Mouse (Mus musculus) stomach, postnatal 0 days (tissue): ENCODE measurements at regions not wholly inside any gene's neighbourhood (a gene's known extent, or its start where the extent isn't known, plus 50 kb on each side); places are given as distances from the start of the nearest gene placed in this dataset.

Experiments used
- CTCF ChIP-seq: IDR thresholded peaks from 2 replicates; pipeline ENCODE4 v1.5.1; 2016; ENCODE audit warnings: antibody characterized with exemption, low read depth, mild to moderate bottlenecking, moderate library complexity
- EP300 ChIP-seq: optimal IDR thresholded peaks from 2 replicates; pipeline ENCODE3; 2016; ENCODE audit warnings: antibody characterized with exemption

DNA sequence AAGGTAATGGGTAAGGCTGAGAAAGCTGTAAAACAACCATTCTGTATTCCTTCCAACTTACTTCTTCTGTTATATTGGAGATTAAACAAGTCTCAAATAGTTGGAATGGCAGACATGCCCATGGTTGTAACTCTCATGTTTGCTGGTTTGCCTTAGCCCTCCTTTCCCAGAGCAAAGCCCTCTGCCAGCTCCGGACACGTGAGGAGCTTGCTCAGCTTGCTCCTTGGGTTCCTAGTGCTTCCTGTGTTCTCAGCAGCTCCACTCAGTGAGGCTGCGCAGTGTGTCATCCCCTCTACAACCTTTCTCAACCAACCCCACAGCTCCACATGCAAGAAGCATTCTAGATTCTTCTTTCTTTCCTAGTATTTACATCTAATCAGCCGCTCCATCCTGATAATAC lies 193.3 kb upstream of the Tmem45b start:
- TF ChIP-seq CTCF (no peak), EP300 (no peak)
